8 mouse cellular contexts compared by ENCODE assay signal in genomic region chr12:76837844-76838650, GRCm38 (mm10). TPM values are rescaled to one million over a fixed set of nuclear protein-coding genes. Genes with fewer than 3 reads are reported as not detected.
DNase-seq lines count a peak whose midpoint lies in the region; ATAC-seq lines count a peak whose summit lies in the region.

No protein-coding gene starts in this region.

- 14% methylated on average over 21 of the region's 21 CpGs for WGBS in forebrain, embryonic 11.5 days
- 7% methylated on average over 21 of the region's 21 CpGs for WGBS in liver, embryonic 16.5 days (ENCODE audit: insufficient replicate concordance)

- H3K9ac ChIP-seq in forebrain, embryonic 11.5 days (ENCODE audit: low read length) = peak overlapping the region; percentile 75
- H3K9ac ChIP-seq in liver, embryonic 16.5 days (ENCODE audit: low read depth, low read length) = peak overlapping the region; percentile 74

- no peak overlapping the region for H3K27ac ChIP-seq in forebrain, embryonic 11.5 days (ENCODE audit: low read depth, low read length)
- peak overlapping the region; percentile 43 for H3K27ac ChIP-seq in liver, embryonic 16.5 days (ENCODE audit: low read length)

- H3K4me1 ChIP-seq in forebrain, embryonic 11.5 days (replicated peaks; ENCODE audit: control insufficient read depth, insufficient read depth, low read length) = no peaks in the 10 kb centered on the region; the same call in 1 of the 2 replicates
- H3K4me1 ChIP-seq in liver, embryonic 16.5 days (ENCODE audit: control insufficient read depth, low read depth, low read length) = peaks cover 15% of the 10 kb centered on the region

- H3K4me3 ChIP-seq in forebrain, embryonic 11.5 days (ENCODE audit: low read depth, low read length) = peak overlapping the region; percentile 68
- H3K4me3 ChIP-seq in liver, embryonic 16.5 days (ENCODE audit: low read depth, low read length) = peak overlapping the region; percentile 72

- H3K4me2 ChIP-seq in forebrain, embryonic 11.5 days (ENCODE audit: low read depth, low read length, severe bottlenecking) = peak overlapping the region; percentile 72
- H3K4me2 ChIP-seq in liver, embryonic 16.5 days (ENCODE audit: low read depth, low read length) = peak overlapping the region; percentile 84

- no peaks in the 10 kb centered on the region for H3K9me3 ChIP-seq in forebrain, embryonic 11.5 days (ENCODE audit: control insufficient read depth, low read length)
- H3K9me3 ChIP-seq in liver, embryonic 16.5 days (replicated peaks; ENCODE audit: control insufficient read depth, low read length) = no peaks in the 10 kb centered on the region

- DNase-seq in embryo, embryonic 10 days (ENCODE audit: low spot score) = peak; percentile 35
- DNase-seq in embryo, embryonic 11 days = no peak
- peak; percentile 35 for DNase-seq in A20 (ENCODE audit: low read depth, low spot score)
- no peak for DNase-seq in forebrain, embryonic 11.5 days (ENCODE audit: low spot score)
- DNase-seq in ovary, postnatal 10 days (ENCODE audit: low spot score) = no peak
- no peak for DNase-seq in urinary bladder, postnatal 14 days (ENCODE audit: low spot score)
- no peak for DNase-seq in gastrocnemius, postnatal 4 days (ENCODE audit: low spot score in 2 of 2)

- no peak for ATAC-seq in forebrain, embryonic 11.5 days (replicated peaks; ENCODE audit: low FRiP score)
- ATAC-seq in liver, embryonic 16.5 days (ENCODE audit: low read depth) = peak; percentile 23

- no peaks in the 10 kb centered on the region for H3K27me3 ChIP-seq in forebrain, embryonic 11.5 days (ENCODE audit: control insufficient read depth, insufficient read depth, low read length)
- H3K27me3 ChIP-seq in liver, embryonic 16.5 days (ENCODE audit: control insufficient read depth, insufficient read depth, low read depth, low read length) = no peaks in the 10 kb centered on the region; the same call in 1 of the 2 replicates

- H3K36me3 ChIP-seq in forebrain, embryonic 11.5 days (ENCODE audit: control insufficient read depth, insufficient read depth, low read length) = no peaks in the 10 kb centered on the region
- no peaks in the 10 kb centered on the region for H3K36me3 ChIP-seq in liver, embryonic 16.5 days (ENCODE audit: control insufficient read depth, insufficient read depth)

RNA-seq across cellular contexts. Expression of gene Rab15, which starts 15.3 kb away (rescaled TPM):
- polyA plus RNA-seq in forebrain, embryonic 11.5 days (2014; fragmentation: Nextera tagmentation; extraction: Ambion mirVana) = 9.3 and 11.2 TPM in 2 replicates
- polyA plus RNA-seq in liver, embryonic 16.5 days (2015; fragmentation: Nextera tagmentation; extraction: Ambion mirVana) = 0.23 and 0.39 TPM in 2 replicates
- total RNA-seq in gastrocnemius, postnatal 4 days (2021) = 10 to 100 TPM; 15.0 to 18.1 TPM

RNA-seq across cellular contexts. Expression of gene Gpx2, which starts 42.7 kb away (rescaled TPM):
- polyA plus RNA-seq in forebrain, embryonic 11.5 days (2014; fragmentation: Nextera tagmentation; extraction: Ambion mirVana) = 0.20 TPM in 1 of 2 replicates, not detected in the other
- polyA plus RNA-seq in liver, embryonic 16.5 days (2015; fragmentation: Nextera tagmentation; extraction: Ambion mirVana) = 0.83 TPM in 1 of 2 replicates, not detected in the other
- total RNA-seq in gastrocnemius, postnatal 4 days (2021) = not detected

Comparison
In these comparisons a context has a peak if more than half of its experiments do, and no peak if none do; other contexts are left out.
1. DNase-seq: peak in embryo, embryonic 10 days (single experiment) and A20 (single experiment); none in embryo, embryonic 11 days (single experiment), forebrain, embryonic 11.5 days (single experiment), ovary, postnatal 10 days (single experiment), urinary bladder, postnatal 14 days (single experiment) and gastrocnemius, postnatal 4 days (0 of 2).